Mouse (Mus musculus): ENCODE data around the gene Sgcd. TPM values are rescaled to one million over a fixed set of nuclear protein-coding genes. Genes with fewer than 3 reads are reported as not detected.
A peak's percentile ranks its signal among the peaks of the same experiment; 100 is the strongest.
"Not testable (repeated sequence)": the region's sequence is repeated elsewhere in the genome, so short reads cannot be mapped to it uniquely, and the experiment has no call there.

The Sgcd gene
- polyA plus RNA-seq, 1 experiment = 7.2 TPM

- no peaks in the 10 kb centered on the region for H3K79me2 ChIP-seq (ENCODE audit: control insufficient read depth, insufficient read depth)
- H3K36me3 ChIP-seq (ENCODE audit: control insufficient read depth, insufficient read depth) = no peaks in the 10 kb centered on the region
- H3ac ChIP-seq (ENCODE audit: control insufficient read depth, insufficient read length) = no peak overlapping the region
- no peak for TF ChIP-seq MAX (IDR thresholded peaks at IDR 0.05; ENCODE audit: low read depth)
- no peak overlapping the region for H3K4me3 ChIP-seq
- no peaks in the 10 kb centered on the region for H3K27me3 ChIP-seq (ENCODE audit: control insufficient read depth, insufficient read depth, insufficient read length)
- H3K4me2 ChIP-seq (ENCODE audit: low read depth) = no peak overlapping the region
Observed at GRCm38 (mm10) chr11:47777226-47777915, 211.4 kb downstream of the Sgcd start.

DNA sequence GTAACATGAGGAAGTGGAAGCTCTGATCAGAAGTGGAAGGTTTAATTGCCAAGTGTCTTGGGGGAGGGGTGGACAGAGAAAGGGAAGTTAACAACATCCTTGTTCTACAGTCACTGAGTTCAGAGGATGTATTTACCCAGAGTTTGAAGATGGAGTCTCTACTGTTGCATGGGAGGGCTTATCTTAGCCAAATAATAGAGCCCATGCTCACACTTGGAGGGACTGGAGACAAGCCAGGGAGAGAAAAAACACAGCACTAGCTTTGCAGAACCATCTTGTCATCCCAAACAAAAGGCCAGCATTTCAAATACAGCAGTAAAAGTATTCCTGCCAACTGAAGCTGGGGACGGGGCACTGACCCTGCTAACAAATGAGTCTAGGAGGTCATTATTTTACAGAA is 212.8 kb downstream of the Sgcd start:
- TF ChIP-seq MYOG (IDR thresholded peaks at IDR 0.05; ENCODE audit: control insufficient read depth in 1 of 3, insufficient read depth in 1 of 3, insufficient read length in 2 of 3, low read depth in 2 of 3) (no peak), TCF12 (IDR thresholded peaks at IDR 0.05; ENCODE audit: insufficient read depth, poor library complexity, severe bottlenecking) (no peak), CEBPB (IDR thresholded peaks at IDR 0.05; ENCODE audit: insufficient read depth, poor library complexity, severe bottlenecking) (no peak), SRF (IDR thresholded peaks at IDR 0.05; ENCODE audit: control insufficient read depth, insufficient read length, low read depth) (no peak), TCF3 (IDR thresholded peaks at IDR 0.05; ENCODE audit: insufficient read length, low read depth) (no peak), MAX (IDR thresholded peaks at IDR 0.05; ENCODE audit: low read depth) (no peak), REST (IDR thresholded peaks at IDR 0.05; ENCODE audit: insufficient read depth, insufficient read length) (no peak), POLR2AphosphoS2 (IDR thresholded peaks at IDR 0.05; ENCODE audit: insufficient read length, low read depth) (no peak), USF1 (IDR thresholded peaks at IDR 0.05; ENCODE audit: low read depth) (no peak), MYOD1 (IDR thresholded peaks at IDR 0.05; ENCODE audit: control insufficient read depth in 1 of 3, insufficient read length in 2 of 3, low read depth in 2 of 3) (no peak), E2F4 (IDR thresholded peaks at IDR 0.05; ENCODE audit: insufficient read depth) (no peak)
- Histone ChIP-seq H3K36me3 (ENCODE audit: control insufficient read depth, insufficient read depth) (no peaks in the 10 kb centered on the region), H3K27me3 (ENCODE audit: control insufficient read depth, insufficient read depth, insufficient read length) (no peaks in the 10 kb centered on the region), H3K4me2 (ENCODE audit: low read depth) (no peak overlapping the region), H3K79me2 (ENCODE audit: control insufficient read depth, insufficient read depth) (no peaks in the 10 kb centered on the region), H3K4me3 (no peak overlapping the region), H3ac (ENCODE audit: control insufficient read depth, insufficient read length) (no peak overlapping the region)

DNA sequence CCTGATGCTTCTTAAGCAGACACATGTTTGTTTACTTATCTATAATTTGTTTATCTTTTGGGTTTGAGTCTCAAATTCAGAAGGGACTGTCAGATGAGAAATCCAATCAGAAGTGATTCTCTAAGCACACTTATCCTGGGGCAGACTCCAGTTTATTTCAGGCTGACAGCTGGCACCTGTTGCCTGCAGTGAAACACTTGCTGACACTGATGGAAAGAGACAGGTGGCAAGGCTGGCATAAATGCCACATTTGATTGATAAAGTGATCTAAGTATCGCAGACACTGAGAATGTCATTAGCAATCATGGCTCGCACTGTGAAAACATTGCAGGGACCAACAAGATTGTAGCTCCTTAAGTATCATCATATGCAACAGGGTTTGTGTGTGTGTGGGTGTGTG is 222.9 kb downstream of the Sgcd start:
- Histone ChIP-seq H3K27me3 (ENCODE audit: control insufficient read depth, insufficient read depth, insufficient read length) (no peaks in the 10 kb centered on the region), H3K36me3 (ENCODE audit: control insufficient read depth, insufficient read depth) (no peaks in the 10 kb centered on the region)

DNA sequence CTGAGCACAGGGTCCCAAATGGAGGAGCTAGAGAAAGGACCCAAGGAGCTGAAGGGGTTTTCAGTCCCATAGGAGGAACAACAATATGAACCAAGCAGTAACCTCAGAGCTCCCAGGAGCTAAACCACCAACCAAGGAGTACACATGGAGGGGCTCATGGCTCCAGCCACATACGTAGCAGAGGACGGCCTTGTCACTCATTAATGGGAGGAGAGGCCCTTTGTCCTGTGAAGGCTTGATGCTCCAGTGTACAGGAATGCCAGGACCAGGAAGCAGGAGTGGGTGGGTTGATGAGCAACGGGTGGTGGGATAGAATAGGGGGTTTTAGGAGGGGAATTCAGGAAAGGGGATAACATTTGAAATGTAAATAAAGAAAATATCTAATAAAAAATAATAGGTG is 225.2 kb downstream of the Sgcd start:
- not testable (repeated sequence) for H3K36me3 ChIP-seq (ENCODE audit: control insufficient read depth, insufficient read depth); H3ac ChIP-seq (ENCODE audit: control insufficient read depth, insufficient read length); H3K79me2 ChIP-seq (ENCODE audit: control insufficient read depth, insufficient read depth); H3K27me3 ChIP-seq (ENCODE audit: control insufficient read depth, insufficient read depth, insufficient read length); H3K4me2 ChIP-seq (ENCODE audit: low read depth); H3K4me3 ChIP-seq

More for the DNA sequence above, 222.9 kb downstream of the Sgcd start:
- Histone ChIP-seq H3K4me3 (no peak overlapping the region), H3K4me2 (ENCODE audit: low read depth) (no peak overlapping the region), H3K79me2 (ENCODE audit: control insufficient read depth, insufficient read depth) (no peaks in the 10 kb centered on the region), H3ac (ENCODE audit: control insufficient read depth, insufficient read length) (no peak overlapping the region)
- TF ChIP-seq TCF3 (IDR thresholded peaks at IDR 0.05; ENCODE audit: insufficient read length, low read depth) = no peak
- TF ChIP-seq REST (IDR thresholded peaks at IDR 0.05; ENCODE audit: insufficient read depth, insufficient read length) = no peak
- TF ChIP-seq MYOD1 (IDR thresholded peaks at IDR 0.05; ENCODE audit: control insufficient read depth in 1 of 3, insufficient read length in 2 of 3, low read depth in 2 of 3) = peak; percentile 30 to 93 (median 65)
- TF ChIP-seq MYOG (IDR thresholded peaks at IDR 0.05; ENCODE audit: control insufficient read depth in 1 of 3, insufficient read depth in 1 of 3, insufficient read length in 2 of 3, low read depth in 2 of 3) = no peak
- TF ChIP-seq USF1 (IDR thresholded peaks at IDR 0.05; ENCODE audit: low read depth) = no peak
- peak; percentile 46 for TF ChIP-seq TCF12 (IDR thresholded peaks at IDR 0.05; ENCODE audit: insufficient read depth, poor library complexity, severe bottlenecking)
- TF ChIP-seq POLR2AphosphoS2 (IDR thresholded peaks at IDR 0.05; ENCODE audit: insufficient read length, low read depth) = no peak
- TF ChIP-seq SRF (IDR thresholded peaks at IDR 0.05; ENCODE audit: control insufficient read depth, insufficient read length, low read depth) = no peak
- TF ChIP-seq MAX (IDR thresholded peaks at IDR 0.05; ENCODE audit: low read depth) = no peak

- H3K79me2 ChIP-seq (ENCODE audit: control insufficient read depth, insufficient read depth) = no peaks in the 10 kb centered on the region
- no peak overlapping the region for H3K4me3 ChIP-seq
- no peaks in the 10 kb centered on the region for H3K27me3 ChIP-seq (ENCODE audit: control insufficient read depth, insufficient read depth, insufficient read length)
- no peaks in the 10 kb centered on the region for H3K36me3 ChIP-seq (ENCODE audit: control insufficient read depth, insufficient read depth)
- TF ChIP-seq E2F4 (IDR thresholded peaks at IDR 0.05; ENCODE audit: insufficient read depth) = no peak
- TF ChIP-seq TCF3 (IDR thresholded peaks at IDR 0.05; ENCODE audit: insufficient read length, low read depth) = no peak
- TF ChIP-seq USF1 (IDR thresholded peaks at IDR 0.05; ENCODE audit: low read depth) = no peak
- TF ChIP-seq MAX (IDR thresholded peaks at IDR 0.05; ENCODE audit: low read depth) = no peak
- TF ChIP-seq MYOD1 (IDR thresholded peaks at IDR 0.05; ENCODE audit: control insufficient read depth in 1 of 3, insufficient read length in 2 of 3, low read depth in 2 of 3) = no peak
- TF ChIP-seq SRF (IDR thresholded peaks at IDR 0.05; ENCODE audit: control insufficient read depth, insufficient read length, low read depth) = no peak
- no peak for TF ChIP-seq REST (IDR thresholded peaks at IDR 0.05; ENCODE audit: insufficient read depth, insufficient read length)
- no peak for TF ChIP-seq CEBPB (IDR thresholded peaks at IDR 0.05; ENCODE audit: insufficient read depth, poor library complexity, severe bottlenecking)
- TF ChIP-seq POLR2A (IDR thresholded peaks at IDR 0.05; ENCODE audit: insufficient read length, low read depth) = no peak
- TF ChIP-seq TCF12 (IDR thresholded peaks at IDR 0.05; ENCODE audit: insufficient read depth, poor library complexity, severe bottlenecking) = no peak
- TF ChIP-seq POLR2AphosphoS2 (IDR thresholded peaks at IDR 0.05; ENCODE audit: insufficient read length, low read depth) = no peak
- TF ChIP-seq MYOG (IDR thresholded peaks at IDR 0.05; ENCODE audit: control insufficient read depth in 1 of 3, insufficient read depth in 1 of 3, insufficient read length in 2 of 3, low read depth in 2 of 3) = no peak
- H3ac ChIP-seq (ENCODE audit: control insufficient read depth, insufficient read length) = no peak overlapping the region
- H3K4me2 ChIP-seq (ENCODE audit: low read depth) = no peak overlapping the region
Observed at GRCm38 (mm10) chr11:47759015-47759414, 229.8 kb downstream of the Sgcd start.
